Mouse (Mus musculus): ENCODE measurements at regions not wholly inside any gene's neighbourhood (a gene's known extent, or its start where the extent isn't known, plus 50 kb on each side); places are given as distances from the start of the nearest gene placed in this dataset.

GRCm38 (mm10) chr12:77531294-77531693 is 293.4 kb downstream of the Fut8 start:
- TF ChIP-seq CTCF (conservative IDR thresholded peaks at IDR 0.05; ENCODE audit: low read length) (peak; percentile 29; the same call in 1 of the 2 replicates), NANOG (IDR thresholded peaks at IDR 0.05; ENCODE audit: borderline replicate concordance, low read length) (no peak), POU5F1 (IDR thresholded peaks at IDR 0.05; ENCODE audit: borderline replicate concordance, low read length) (no peak)

Measured in E14TG2a.4 (cell line).